Mouse (Mus musculus) layer of hippocampus, adult 8-10 months (tissue): ENCODE measurements around the gene Adcyap1r1. TPM values are rescaled to one million over a fixed set of nuclear protein-coding genes. Genes with fewer than 3 reads are reported as not detected.

Experiments used
- DNase-seq, 2 experiments: peaks; one replicate each; pipeline ENCODE4 v3.0.0; 2022; ENCODE audit warnings: low spot score in 2 of 2
- total RNA-seq, 4 experiments: library from RNA; stranded (reverse); gene quantifications; 2 replicates each; pipeline ENCODE4 v1.2.4; 2022

Adcyap1r1 gene
- total RNA-seq, 4 experiments from 2014 or later, result 130 to 163 (median 141) TPM

- no peak for DNase-seq
Measured at GRCm38 (mm10) chr6:55448199-55448598, 3.6 kb upstream of the Adcyap1r1 start.

GRCm38 (mm10) chr6:55448976-55449678 lies 2.7 kb upstream of the Adcyap1r1 start:
- no peak for DNase-seq

GRCm38 (mm10) chr6:55452381-55452780 lies 603 bp downstream of the Adcyap1r1 start:
- DNase-seq, result peak in 1 of 2 experiments; percentile 44

GRCm38 (mm10) chr6:55453548-55453947 lies 1.8 kb downstream of the Adcyap1r1 start:
- DNase-seq, result no peak

GRCm38 (mm10) chr6:55455641-55456040 lies 3.9 kb downstream of the Adcyap1r1 start:
- no peak for DNase-seq

GRCm38 (mm10) chr6:55457727-55458126 lies 5.9 kb downstream of the Adcyap1r1 start:
- DNase-seq, result no peak

GRCm38 (mm10) chr6:55458156-55458555 lies 6.4 kb downstream of the Adcyap1r1 start:
- no peak for DNase-seq

- DNase-seq, result no peak
Measured at GRCm38 (mm10) chr6:55459545-55460397, 8.0 kb downstream of the Adcyap1r1 start.

GRCm38 (mm10) chr6:55461141-55461540 lies 9.4 kb downstream of the Adcyap1r1 start:
- no peak for DNase-seq

GRCm38 (mm10) chr6:55461678-55462077 lies 9.9 kb downstream of the Adcyap1r1 start:
- no peak for DNase-seq

GRCm38 (mm10) chr6:55462394-55462793 lies 10.6 kb downstream of the Adcyap1r1 start:
- no peak for DNase-seq

- no peak for DNase-seq
Measured at GRCm38 (mm10) chr6:55463966-55464365, 12.2 kb downstream of the Adcyap1r1 start.

GRCm38 (mm10) chr6:55465311-55465710 lies 13.5 kb downstream of the Adcyap1r1 start:
- no peak for DNase-seq

- DNase-seq, result no peak
Measured at GRCm38 (mm10) chr6:55466301-55466761, 14.6 kb downstream of the Adcyap1r1 start.

GRCm38 (mm10) chr6:55470691-55471090 lies 18.9 kb downstream of the Adcyap1r1 start:
- DNase-seq, result no peak

GRCm38 (mm10) chr6:55472381-55472780 lies 20.6 kb downstream of the Adcyap1r1 start:
- no peak for DNase-seq

- DNase-seq, result no peak
Measured at GRCm38 (mm10) chr6:55480988-55481387, 29.2 kb downstream of the Adcyap1r1 start.

- DNase-seq, result no peak
Measured at GRCm38 (mm10) chr6:55482471-55482870, 30.7 kb downstream of the Adcyap1r1 start.

GRCm38 (mm10) chr6:55483360-55483759 lies 31.6 kb downstream of the Adcyap1r1 start:
- no peak for DNase-seq

GRCm38 (mm10) chr6:55484224-55484623 lies 32.4 kb downstream of the Adcyap1r1 start:
- DNase-seq, result peak; percentile 76 to 79

GRCm38 (mm10) chr6:55485216-55485615 lies 33.4 kb downstream of the Adcyap1r1 start:
- no peak for DNase-seq

GRCm38 (mm10) chr6:55487726-55488125 lies 35.9 kb downstream of the Adcyap1r1 start:
- DNase-seq, result no peak
